Mouse (Mus musculus) thymus, postnatal 0 days (tissue): ENCODE data around the gene Poldip3. TPM values are rescaled to one million over a fixed set of nuclear protein-coding genes. Genes with fewer than 3 reads are reported as not detected.
"Not testable (repeated sequence)": the region's sequence is repeated elsewhere in the genome, so short reads cannot be mapped to it uniquely, and the experiment has no call there.

ENCODE experiments used
- DNase-seq: peaks from one replicate; pipeline ENCODE4 v3.0.0-alpha.2; 2015; ENCODE audit warnings: low spot score
- polyA plus RNA-seq: library from polyadenylated mRNA; unstranded; fragments of >200 nt; fragmentation: Nextera tagmentation; extraction: Ambion mirVana; gene quantifications from 2 replicates; pipeline ENCODE4 v1.2.1, GENCODE M21; 2015

Poldip3 gene
- polyA plus RNA-seq, 1 experiment from 2014 or later, result 134 TPM

- no peak for DNase-seq
These were observed 19.5 kb downstream of the Poldip3 start for GRCm38 (mm10) chr15:83129530-83130231.

GRCm38 (mm10) chr15:83127037-83127436, 22.1 kb downstream of the Poldip3 start:
- DNase-seq, result not testable (repeated sequence)

- no peak for DNase-seq
These were observed 22.6 kb downstream of the Poldip3 start for GRCm38 (mm10) chr15:83126582-83126981.

DNA sequence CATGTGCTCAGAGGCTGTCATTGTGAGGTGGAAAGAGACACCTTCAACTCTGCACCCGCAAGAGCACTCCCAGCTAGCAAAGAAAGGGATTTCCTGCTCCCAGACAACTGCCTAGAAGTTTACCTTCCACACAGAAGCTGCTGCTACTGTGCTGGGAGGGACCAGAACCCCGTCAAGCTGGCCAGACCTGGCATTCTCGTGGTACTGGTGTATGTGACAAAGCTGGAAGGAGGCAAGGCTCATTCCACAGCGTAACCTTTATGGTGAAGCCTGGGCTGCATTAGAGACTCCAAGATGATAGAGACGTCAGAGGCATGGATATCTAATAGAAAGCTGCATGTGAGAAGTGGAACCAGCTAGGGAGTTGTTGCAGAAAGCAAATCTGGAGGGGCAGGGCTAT, 24.6 kb downstream of the Poldip3 start:
- no peak for DNase-seq

- peak; percentile 77 for DNase-seq
These were observed 26.5 kb downstream of the Poldip3 start, which contains the start of gene Rrp7a for GRCm38 (mm10) chr15:83122566-83123145. Rrp7a (minus strand) TSS chr15:83122801.

GRCm38 (mm10) chr15:83121709-83122565, 27.2 kb downstream of the Poldip3 start:
- DNase-seq, result peak; percentile 61

DNA sequence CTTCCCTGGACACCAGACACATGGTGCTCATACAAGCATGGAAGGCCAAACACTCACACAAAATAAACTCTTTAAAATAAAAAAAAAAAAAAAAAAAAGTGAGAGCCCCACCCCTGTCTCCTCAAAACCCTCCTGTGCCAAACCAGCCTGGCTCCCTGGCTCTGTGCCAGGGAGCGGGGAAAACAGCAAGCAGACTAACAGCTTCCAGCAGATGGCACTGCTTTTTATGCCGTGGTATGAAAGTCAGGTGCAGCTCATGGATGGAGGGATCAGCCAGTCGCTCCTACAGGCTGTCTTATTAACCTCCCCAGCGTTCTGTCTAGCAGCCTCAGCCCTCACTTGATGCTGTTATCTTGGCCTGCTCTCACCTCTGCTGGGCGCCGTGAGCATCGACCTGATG, 30.8 kb downstream of the Poldip3 start:
- no peak for DNase-seq

GRCm38 (mm10) chr15:83115071-83115470, 34.1 kb downstream of the Poldip3 start:
- DNase-seq, result no peak

DNA sequence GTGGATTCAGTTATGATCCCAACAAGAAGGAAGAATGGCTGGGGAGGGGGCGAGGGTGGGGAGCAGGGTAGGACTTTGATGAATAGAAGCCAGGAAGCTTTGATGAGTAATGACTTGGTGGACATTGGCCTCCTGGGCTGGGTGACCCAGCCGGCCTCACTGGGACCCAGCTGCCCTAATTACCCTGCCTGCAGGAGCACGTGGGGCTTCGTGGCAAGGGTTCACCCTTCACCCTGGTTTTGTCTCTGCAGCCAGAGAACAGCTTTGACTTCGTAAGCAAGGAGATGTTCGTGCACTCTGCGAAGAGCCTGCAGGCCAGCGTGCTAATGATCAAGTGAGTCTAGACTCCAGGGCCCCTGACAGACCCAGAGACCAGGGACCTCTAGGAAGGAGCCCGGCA, 35.1 kb downstream of the Poldip3 start:
- no peak for DNase-seq

DNA sequence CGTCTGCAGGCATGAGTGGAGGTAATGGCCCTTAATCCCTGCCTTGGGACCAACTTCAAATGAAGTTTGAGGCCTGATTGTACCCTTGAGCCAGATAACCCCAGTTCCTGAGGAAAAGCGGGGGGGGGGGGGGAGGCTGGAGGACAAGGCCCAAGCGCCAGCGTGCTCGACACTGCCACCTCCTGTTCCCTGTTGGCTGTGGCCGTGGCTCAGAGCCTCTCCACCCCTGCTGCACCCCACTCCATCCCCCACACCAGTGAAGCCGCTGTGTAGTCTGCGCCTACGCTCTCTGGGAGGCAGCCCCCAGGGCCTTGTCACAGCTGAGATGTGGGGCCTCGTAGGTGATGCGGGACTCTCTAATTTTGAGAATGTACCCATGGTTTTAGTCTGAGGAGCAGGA, 36.3 kb downstream of the Poldip3 start:
- DNase-seq, result peak; percentile 53

DNA sequence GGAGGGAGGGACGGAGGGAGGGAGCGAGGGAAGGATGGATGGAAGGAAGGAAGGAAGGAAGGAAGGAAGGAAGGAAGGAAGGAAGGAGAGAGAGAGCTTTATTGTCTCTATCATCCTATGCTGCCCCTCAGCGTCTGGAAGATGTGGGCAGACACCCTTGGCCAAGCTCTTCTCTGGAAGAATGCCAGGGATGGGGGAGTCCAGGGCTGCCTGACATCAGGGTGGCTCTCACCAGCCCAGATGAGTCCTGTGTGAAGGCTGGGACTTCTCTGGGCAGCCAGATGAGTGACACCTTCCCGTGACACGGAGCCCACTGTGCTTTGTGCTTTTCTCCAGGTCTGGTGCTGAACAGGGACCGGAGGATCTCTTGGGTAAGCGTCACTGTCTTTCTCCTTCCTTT, 37.3 kb downstream of the Poldip3 start:
- no peak for DNase-seq

DNA sequence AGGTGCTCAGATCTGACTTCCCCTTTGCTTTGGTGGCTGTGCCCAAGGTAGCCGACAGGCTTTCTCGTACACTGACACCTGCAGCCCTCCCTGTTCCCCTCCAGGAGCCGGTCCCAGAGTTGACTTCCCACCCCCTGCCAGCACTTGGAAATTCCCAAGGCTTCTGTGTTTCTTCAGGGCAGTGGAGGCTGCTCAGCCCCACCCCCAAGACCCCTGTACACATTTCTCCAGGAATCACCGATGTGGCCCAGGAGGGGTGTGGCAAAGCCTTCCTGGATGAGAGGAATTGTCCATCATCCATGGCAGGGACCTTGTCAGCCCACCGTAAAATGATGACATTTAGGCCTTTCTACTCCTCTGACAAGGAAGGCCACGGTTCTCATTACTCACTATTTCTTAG, 37.9 kb downstream of the Poldip3 start:
- DNase-seq, result no peak

DNA sequence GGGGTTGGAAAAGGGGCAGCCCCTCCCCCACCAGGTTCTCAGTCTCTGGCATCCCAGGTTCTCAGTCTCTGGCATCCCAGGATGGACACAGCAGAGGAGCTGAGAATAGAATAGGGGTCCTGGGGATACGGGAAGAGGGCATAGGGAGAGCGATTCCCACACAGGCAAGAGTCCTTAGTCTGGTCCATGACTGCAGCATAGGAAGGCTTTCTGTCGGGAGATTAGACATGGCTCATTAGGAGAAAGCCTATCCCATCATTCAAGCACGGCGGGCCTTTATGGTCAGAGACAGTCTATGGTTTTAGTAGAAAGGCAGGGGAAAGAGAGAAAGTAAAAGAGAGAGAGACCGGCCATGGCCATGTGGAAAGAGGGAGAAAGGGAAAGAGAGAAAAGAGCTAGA, 41.4 kb downstream of the Poldip3 start:
- DNase-seq, result no peak

GRCm38 (mm10) chr15:83106426-83106825, 42.8 kb downstream of the Poldip3 start:
- no peak for DNase-seq

- DNase-seq, result no peak
These were observed 46.1 kb downstream of the Poldip3 start for GRCm38 (mm10) chr15:83103111-83103510.

- no peak for DNase-seq
These were observed 48.9 kb downstream of the Poldip3 start for GRCm38 (mm10) chr15:83100332-83100662.

- peak; percentile 86 for DNase-seq
These were observed 49.5 kb downstream of the Poldip3 start for GRCm38 (mm10) chr15:83099533-83100331.

GRCm38 (mm10) chr15:83095950-83096349, 53.2 kb downstream of the Poldip3 start:
- peak; percentile 27 for DNase-seq

DNA sequence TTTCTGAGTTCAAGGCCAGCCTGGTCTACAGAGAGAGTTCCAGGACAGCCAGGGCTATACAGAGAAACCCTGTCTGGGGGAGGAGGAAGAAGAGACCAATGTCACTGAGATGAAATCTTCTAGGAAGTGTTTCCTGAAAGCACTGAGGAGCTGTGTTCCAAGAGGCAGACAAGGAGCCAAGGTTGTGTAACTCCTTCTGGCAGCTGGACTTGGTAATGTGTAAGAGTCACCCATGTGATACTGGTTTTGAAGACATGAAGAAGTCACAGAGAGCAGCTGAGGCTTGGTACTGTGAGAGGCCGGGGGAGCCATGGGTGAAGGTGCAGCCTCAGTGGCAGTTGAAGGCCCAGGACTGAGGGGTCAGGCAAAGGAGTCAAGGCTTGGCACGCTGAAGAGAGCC, 55.5 kb downstream of the Poldip3 start:
- no peak for DNase-seq

- no peak for DNase-seq
These were observed 58.3 kb downstream of the Poldip3 start for GRCm38 (mm10) chr15:83090874-83091273.

- DNase-seq, result no peak
These were observed 59.9 kb downstream of the Poldip3 start, which contains the start of gene Serhl for GRCm38 (mm10) chr15:83089429-83089605. Serhl (plus strand) TSS chr15:83089506.
